Mouse (Mus musculus) forebrain, embryonic 10.5 days (tissue): ENCODE measurements around the gene Asb15. TPM values are rescaled to one million over a fixed set of nuclear protein-coding genes. Genes with fewer than 3 reads are reported as not detected.

Source experiments
- DNase-seq: peaks from one replicate; pipeline ENCODE4 v3.0.0-alpha.2; 2017; ENCODE audit warnings: low spot score; ENCODE audit errors: extremely low spot score
- H3K27ac ChIP-seq: fragments of 300-500 bp; sonication (generic); 2 replicates; pipeline ENCODE4 v1.5.1; 2016; ENCODE audit warnings: mild to moderate bottlenecking
- H3K27me3 ChIP-seq: fragments of 300-500 bp; sonication (generic); 2 replicates; pipeline ENCODE4 v1.6.1; 2016; ENCODE audit warnings: mild to moderate bottlenecking; ENCODE audit not compliant: poor library complexity, severe bottlenecking
- H3K36me3 ChIP-seq: fragments of 300-500 bp; sonication (generic); replicated peaks from 2 replicates; pipeline ENCODE4 v1.6.1; 2016; ENCODE audit warnings: mild to moderate bottlenecking, moderate library complexity
- H3K4me1 ChIP-seq: fragments of 300-500 bp; sonication (generic); 2 replicates; pipeline ENCODE4 v1.6.1; 2016
- H3K4me3 ChIP-seq: fragments of 300-500 bp; sonication (generic); 2 replicates; pipeline ENCODE4 v1.5.1; 2016; ENCODE audit warnings: mild to moderate bottlenecking, moderate library complexity
- H3K9me3 ChIP-seq: fragments of 300-500 bp; sonication (generic); 2 replicates; pipeline ENCODE4 v1.6.1; 2016; ENCODE audit warnings: mild to moderate bottlenecking, moderate library complexity
- WGBS: fragments of 180-500 bp; shearing (Covaris S2); methylation state at CpG from one replicate; pipeline ENCODE4 v1.1.7; 2016; 5-methylcytosine and 5-hydroxymethylcytosine counted together
- polyA plus RNA-seq: library from polyadenylated mRNA; unstranded; fragments of >200 nt; fragmentation: Nextera tagmentation; extraction: Ambion mirVana; gene quantifications from 2 replicates; pipeline ENCODE4 v1.2.1, GENCODE M21; 2016

The Asb15 gene
- polyA plus RNA-seq, 1 experiment from 2014 or later = not detected

DNA sequence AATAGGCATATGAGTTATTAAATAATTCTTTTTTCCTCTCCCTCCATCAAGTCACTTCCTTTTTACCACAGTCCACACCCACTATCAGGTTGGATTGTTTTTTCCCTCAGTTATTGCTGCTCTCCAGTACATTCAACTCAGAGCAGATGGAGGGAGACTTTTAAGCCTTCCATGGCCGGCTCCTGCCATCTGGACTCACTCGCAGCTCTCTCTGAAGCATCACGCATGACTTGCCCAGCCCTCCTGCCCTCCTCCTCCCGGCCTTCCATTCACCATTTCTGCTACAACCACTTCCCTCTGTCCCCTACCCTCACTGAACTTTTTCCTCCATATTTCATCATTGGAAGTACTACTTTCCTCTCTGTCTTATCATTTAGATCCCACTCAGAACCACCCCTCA, 88.8 kb downstream of the Asb15 start:
- H3K27ac ChIP-seq = no peak overlapping the region
- 84% methylated on average over 4 of the region's 4 CpGs for WGBS
- no peaks in the 10 kb centered on the region for H3K9me3 ChIP-seq
- H3K36me3 ChIP-seq = peaks cover 72% of the 10 kb centered on the region
- H3K4me3 ChIP-seq = no peak overlapping the region
- no peaks in the 10 kb centered on the region for H3K4me1 ChIP-seq
- DNase-seq = no peak
- no peaks in the 10 kb centered on the region for H3K27me3 ChIP-seq

DNA sequence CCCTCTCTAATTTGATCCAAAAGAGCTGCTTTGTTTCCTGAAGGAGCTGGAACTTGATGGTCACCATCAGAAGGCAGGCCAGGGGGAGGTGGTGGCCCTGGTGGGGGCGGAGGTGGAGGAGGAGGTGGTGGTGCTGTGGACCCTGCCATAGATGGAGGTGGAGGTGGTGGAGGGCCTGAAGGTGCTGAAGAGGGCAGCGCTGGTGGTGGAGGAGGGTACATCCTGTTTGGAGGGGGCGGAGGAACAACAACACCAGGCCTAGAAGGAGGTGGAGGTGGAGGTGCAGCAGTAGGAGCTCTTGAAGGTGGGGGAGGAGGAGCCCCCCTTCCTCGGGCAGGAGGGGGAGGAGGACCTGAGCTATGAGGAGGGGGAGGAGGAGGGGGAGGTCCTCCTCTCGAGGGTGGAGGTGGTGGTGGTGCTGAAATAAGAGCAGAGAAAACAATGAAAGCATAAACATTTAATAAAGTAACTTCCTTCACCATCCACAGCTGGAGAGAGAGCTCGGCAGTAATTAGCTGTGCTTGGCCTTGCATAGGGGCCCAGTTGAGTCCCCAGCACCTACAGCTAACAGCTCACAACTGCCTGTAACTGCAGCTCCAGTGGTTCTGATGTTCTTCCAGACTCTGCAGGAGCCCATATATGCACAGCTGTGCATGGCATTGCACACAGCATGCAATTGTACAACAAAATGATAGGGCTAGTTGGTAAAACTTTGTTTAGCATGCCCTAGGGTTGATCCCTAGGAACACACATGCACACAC, 91.5 kb downstream of the Asb15 start:
- Histone ChIP-seq H3K27me3 (no peaks in the 10 kb centered on the region), H3K36me3 (peaks cover 74% of the 10 kb centered on the region), H3K9me3 (no peaks in the 10 kb centered on the region), H3K4me1 (no peaks in the 10 kb centered on the region), H3K27ac (no peak overlapping the region), H3K4me3 (no peak overlapping the region)
- DNase-seq = no peak
- 83% methylated on average over 6 of the region's 6 CpGs for WGBS

DNA sequence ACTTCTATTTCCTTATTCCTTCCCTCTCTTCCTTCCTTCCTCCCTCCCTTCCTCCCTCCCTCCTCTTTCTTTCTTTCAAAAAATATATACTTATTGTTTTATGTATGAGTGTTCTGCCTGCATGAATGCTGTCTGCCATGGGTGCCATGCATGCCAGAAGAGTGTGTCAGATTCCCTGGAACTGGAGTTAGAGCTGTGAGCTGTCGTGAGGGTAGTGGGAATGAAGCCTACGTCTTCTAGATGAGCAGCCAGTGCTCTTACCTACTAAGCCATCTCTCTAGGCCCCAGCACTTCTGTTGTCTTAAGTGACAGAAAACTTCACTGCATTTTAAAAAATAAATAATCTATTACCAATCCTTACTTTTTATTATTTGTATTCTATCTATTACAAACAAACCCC, 93.0 kb downstream of the Asb15 start:
- WGBS = 90% methylated on average over 2 of the region's 2 CpGs
- DNase-seq = no peak
- Histone ChIP-seq H3K36me3 (peaks cover 71% of the 10 kb centered on the region), H3K9me3 (no peaks in the 10 kb centered on the region), H3K27me3 (no peaks in the 10 kb centered on the region), H3K27ac (no peak overlapping the region), H3K4me3 (no peak overlapping the region), H3K4me1 (no peaks in the 10 kb centered on the region)

DNA sequence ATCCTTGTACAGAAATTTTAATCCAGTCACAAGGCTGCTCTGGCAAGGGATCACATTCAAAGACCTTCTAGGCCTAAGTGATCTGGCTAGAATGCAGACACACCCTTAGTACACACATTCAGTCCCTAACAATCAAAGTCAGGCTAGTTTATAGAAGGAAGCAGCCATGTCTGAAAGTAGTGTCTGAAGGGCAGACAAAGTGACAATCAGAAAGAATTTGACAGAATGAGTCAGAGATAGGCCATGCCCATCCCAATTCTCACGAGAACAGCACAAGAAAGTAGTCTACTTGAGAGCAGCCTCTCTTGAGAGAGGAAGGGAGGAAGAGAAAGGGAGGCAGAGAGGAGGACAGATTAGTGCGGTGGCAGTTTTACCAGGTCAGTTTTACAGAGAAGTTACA, 94.2 kb downstream of the Asb15 start:
- 82% methylated on average over 2 of the region's 2 CpGs for WGBS
- H3K36me3 ChIP-seq = peaks cover 68% of the 10 kb centered on the region
- H3K4me3 ChIP-seq = no peak overlapping the region
- no peaks in the 10 kb centered on the region for H3K9me3 ChIP-seq
- H3K4me1 ChIP-seq = no peaks in the 10 kb centered on the region
- no peaks in the 10 kb centered on the region for H3K27me3 ChIP-seq
- no peak overlapping the region for H3K27ac ChIP-seq
- no peak for DNase-seq

Other genes with a start within 250 kb of the Asb15 start
- 0.07 and 0.19 TPM in 2 replicates for gene Iqub, start 13.1 kb upstream of the Asb15 start, polyA plus RNA-seq
- 245 and 258 TPM in 2 replicates for gene Ndufa5, start 131 bp upstream of the Asb15 start, polyA plus RNA-seq
- gene Lmod2, start 69.6 kb downstream of the Asb15 start, polyA plus RNA-seq = 0.10 TPM in 1 of 2 replicates, not detected in the other
- 56.1 and 56.9 TPM in 2 replicates for gene Wasl, start 136.9 kb downstream of the Asb15 start, polyA plus RNA-seq
- gene Hyal6, start 205.1 kb downstream of the Asb15 start, polyA plus RNA-seq = not detected in 2 replicates
- not detected in 2 replicates for gene Hyal4, start 220.2 kb downstream of the Asb15 start, polyA plus RNA-seq